Mouse (Mus musculus): ENCODE data around the gene Nup188. TPM values are rescaled to one million over a fixed set of nuclear protein-coding genes. Genes with fewer than 3 reads are reported as not detected.

The Nup188 gene
- total RNA-seq, 2 experiments from 2014 or later, result 19.4 to 20.5 TPM

GRCm38 (mm10) chr2:30283193-30283592, 3.0 kb upstream of the Nup188 start:
- DNase-seq (ENCODE audit: low spot score in 2 of 2), result no peak

- DNase-seq (ENCODE audit: low spot score in 2 of 2), result no peak
Measured at GRCm38 (mm10) chr2:30285004-30285403, 1.2 kb upstream of the Nup188 start.

GRCm38 (mm10) chr2:30285416-30286181, 598 bp upstream of the Nup188 start:
- DNase-seq (ENCODE audit: low spot score in 2 of 2), result no peak

- DNase-seq (ENCODE audit: low spot score in 2 of 2), result no peak
Measured at GRCm38 (mm10) chr2:30287027-30287373, 803 bp downstream of the Nup188 start.

GRCm38 (mm10) chr2:30299525-30299924, 13.3 kb downstream of the Nup188 start:
- DNase-seq (ENCODE audit: low spot score in 2 of 2), result no peak

- no peak for DNase-seq (ENCODE audit: low spot score in 2 of 2)
Measured at GRCm38 (mm10) chr2:30299966-30300365, 13.8 kb downstream of the Nup188 start.

- no peak for DNase-seq (ENCODE audit: low spot score in 2 of 2)
Measured at GRCm38 (mm10) chr2:30306087-30306486, 19.9 kb downstream of the Nup188 start.

- DNase-seq (ENCODE audit: low spot score in 2 of 2), result no peak
Measured at GRCm38 (mm10) chr2:30309351-30309750, 23.2 kb downstream of the Nup188 start.

- DNase-seq (ENCODE audit: low spot score in 2 of 2), result no peak
Measured at GRCm38 (mm10) chr2:30311481-30311880, 25.3 kb downstream of the Nup188 start.

- no peak for DNase-seq (ENCODE audit: low spot score in 2 of 2)
Measured at GRCm38 (mm10) chr2:30316136-30316535, 29.9 kb downstream of the Nup188 start.

- DNase-seq (ENCODE audit: low spot score in 2 of 2), result no peak
Measured at GRCm38 (mm10) chr2:30316955-30317354, 30.8 kb downstream of the Nup188 start.

GRCm38 (mm10) chr2:30319260-30319659, 33.1 kb downstream of the Nup188 start:
- DNase-seq (ENCODE audit: low spot score in 2 of 2), result no peak

GRCm38 (mm10) chr2:30323111-30323510, 36.9 kb downstream of the Nup188 start:
- no peak for DNase-seq (ENCODE audit: low spot score in 2 of 2)

GRCm38 (mm10) chr2:30325296-30325695, 39.1 kb downstream of the Nup188 start:
- no peak for DNase-seq (ENCODE audit: low spot score in 2 of 2)

GRCm38 (mm10) chr2:30327276-30327675, 41.1 kb downstream of the Nup188 start:
- DNase-seq (ENCODE audit: low spot score in 2 of 2), result no peak

- DNase-seq (ENCODE audit: low spot score in 2 of 2), result no peak
Measured at GRCm38 (mm10) chr2:30328791-30329190, 42.6 kb downstream of the Nup188 start.

- DNase-seq (ENCODE audit: low spot score in 2 of 2), result no peak
Measured at GRCm38 (mm10) chr2:30335324-30335723, 49.1 kb downstream of the Nup188 start.

GRCm38 (mm10) chr2:30336174-30336915, 50.1 kb downstream of the Nup188 start:
- DNase-seq (ENCODE audit: low spot score in 2 of 2), result no peak

GRCm38 (mm10) chr2:30337179-30337578, 51.0 kb downstream of the Nup188 start:
- no peak for DNase-seq (ENCODE audit: low spot score in 2 of 2)

GRCm38 (mm10) chr2:30342061-30342460, 55.9 kb downstream of the Nup188 start:
- no peak for DNase-seq (ENCODE audit: low spot score in 2 of 2)

GRCm38 (mm10) chr2:30342544-30342943, 56.3 kb downstream of the Nup188 start:
- no peak for DNase-seq (ENCODE audit: low spot score in 2 of 2)

GRCm38 (mm10) chr2:30343601-30344137, 57.5 kb downstream of the Nup188 start:
- DNase-seq (ENCODE audit: low spot score in 2 of 2), result peak in 1 of 2 experiments; percentile 35
